Mouse (Mus musculus) thymus, adult 2 months (tissue): ENCODE results near the gene Epha2.

Experiments used
- CTCF ChIP-seq: fragments of 200-500 bp; IDR thresholded peaks from 2 replicates; pipeline ENCODE4 v1.5.1; 2012; ENCODE audit warnings: mild to moderate bottlenecking, control low read depth, low read length, moderate library complexity, borderline replicate concordance; ENCODE audit not compliant: control insufficient read depth, poor library complexity, insufficient read depth; ENCODE audit errors: extremely low read depth
- POLR2A ChIP-seq: fragments of 200-500 bp; IDR thresholded peaks from 2 replicates; pipeline ENCODE4 v1.6.1; 2012; ENCODE audit warnings: mild to moderate bottlenecking, low read length, control low read depth, moderate library complexity; ENCODE audit not compliant: control insufficient read depth, poor library complexity, insufficient read depth; ENCODE audit errors: extremely low read depth

DNA sequence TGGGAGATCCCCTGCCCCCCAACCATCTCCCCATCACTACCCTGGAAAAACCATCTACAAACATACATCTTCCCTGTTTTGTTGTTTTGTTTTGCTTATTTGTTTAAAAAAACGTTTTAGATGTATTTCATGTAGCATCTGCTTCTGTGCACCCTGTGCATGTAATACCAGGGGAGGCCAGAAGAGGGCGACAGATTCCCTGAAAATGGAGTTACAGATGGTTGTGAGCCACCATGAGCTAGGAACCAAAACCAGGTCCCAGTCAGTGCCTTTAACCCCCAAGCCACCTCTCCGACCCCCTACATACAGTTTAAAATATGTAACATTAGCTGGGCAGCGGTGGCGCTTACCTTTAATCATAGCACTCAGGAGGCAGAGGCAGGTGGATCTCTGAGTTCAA is 43.6 kb upstream of the Epha2 start:
- TF ChIP-seq CTCF = peak; percentile 17; the same call in 1 of the 2 replicates
- TF ChIP-seq POLR2A = no peak
